Mouse (Mus musculus) stomach, postnatal 0 days (tissue): Measurements from ENCODE around the gene Farp1.

ENCODE experiments used
- CTCF ChIP-seq: IDR thresholded peaks from 2 replicates; pipeline ENCODE4 v1.5.1; 2016; ENCODE audit warnings: antibody characterized with exemption, low read depth, mild to moderate bottlenecking, moderate library complexity
- EP300 ChIP-seq: optimal IDR thresholded peaks from 2 replicates; pipeline ENCODE3; 2016; ENCODE audit warnings: antibody characterized with exemption

DNA sequence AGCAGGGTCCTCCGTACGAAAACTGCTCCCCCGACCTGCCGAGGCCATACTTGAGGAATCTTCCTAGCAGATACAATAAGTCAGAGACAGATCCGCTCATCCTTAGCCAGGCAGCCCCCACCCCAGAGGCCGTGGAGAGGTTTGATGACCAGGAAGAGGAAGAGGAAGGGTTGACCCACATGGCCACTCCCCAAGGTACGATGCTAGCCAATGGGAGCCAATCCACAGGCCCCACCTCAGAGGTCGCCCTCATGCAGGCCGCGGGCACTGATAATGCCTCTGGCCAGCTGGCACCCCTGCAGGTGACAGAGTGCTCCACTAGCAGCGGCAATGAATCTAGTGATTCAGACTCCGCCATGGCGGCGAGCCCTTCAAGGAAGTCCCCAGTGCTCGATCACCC, 209.1 kb downstream of the Farp1 start:
- TF ChIP-seq CTCF = no peak
- no peak for TF ChIP-seq EP300
